Mouse (Mus musculus): ENCODE results near the gene Fndc3b. TPM values are rescaled to one million over a fixed set of nuclear protein-coding genes. Genes with fewer than 3 reads are reported as not detected.

The Fndc3b gene
- polyA plus RNA-seq, 1 experiment = 130 TPM

GRCm38 (mm10) chr3:27605081-27605480 lies 106.0 kb downstream of the Fndc3b start:
- Histone ChIP-seq H3K4me1 (ENCODE audit: control insufficient read depth, insufficient read depth, low read length) (peaks cover 36% of the 10 kb centered on the region), H3K4me3 (ENCODE audit: insufficient read depth, low read length) (no peak overlapping the region), H3K27ac (ENCODE audit: insufficient read depth, low read length) (0 out of 2 replicates have a peak overlapping the region, but pooled peaks have one; percentile 19)
- TF ChIP-seq POLR2A (IDR thresholded peaks at IDR 0.05; ENCODE audit: low read depth, low read length) (no peak), CTCF (IDR thresholded peaks at IDR 0.05; ENCODE audit: borderline replicate concordance, insufficient read depth, low read length) (no peak)

GRCm38 (mm10) chr3:27604629-27605028 lies 106.5 kb downstream of the Fndc3b start:
- TF ChIP-seq POLR2A (IDR thresholded peaks at IDR 0.05; ENCODE audit: low read depth, low read length) = no peak
- TF ChIP-seq CTCF (IDR thresholded peaks at IDR 0.05; ENCODE audit: borderline replicate concordance, insufficient read depth, low read length) = no peak
- Histone ChIP-seq H3K27ac (ENCODE audit: insufficient read depth, low read length) (0 out of 2 replicates have a peak overlapping the region, but pooled peaks have one; percentile 19), H3K4me1 (ENCODE audit: control insufficient read depth, insufficient read depth, low read length) (peaks cover 39% of the 10 kb centered on the region), H3K4me3 (ENCODE audit: insufficient read depth, low read length) (no peak overlapping the region)

- H3K4me3 ChIP-seq (ENCODE audit: insufficient read depth, low read length) = no peak overlapping the region
- peaks cover 39% of the 10 kb centered on the region for H3K4me1 ChIP-seq (ENCODE audit: control insufficient read depth, insufficient read depth, low read length)
- TF ChIP-seq CTCF (IDR thresholded peaks at IDR 0.05; ENCODE audit: borderline replicate concordance, insufficient read depth, low read length) (no peak), POLR2A (IDR thresholded peaks at IDR 0.05; ENCODE audit: low read depth, low read length) (no peak)
- no peak overlapping the region for H3K27ac ChIP-seq (ENCODE audit: insufficient read depth, low read length)
These were observed 107.0 kb downstream of the Fndc3b start for GRCm38 (mm10) chr3:27603905-27604620.

- H3K4me3 ChIP-seq (ENCODE audit: insufficient read depth, low read length) = no peak overlapping the region
- peaks cover 21% of the 10 kb centered on the region for H3K4me1 ChIP-seq (ENCODE audit: control insufficient read depth, insufficient read depth, low read length)
- 0 out of 2 replicates have a peak overlapping the region, but pooled peaks have one; percentile 3 for H3K27ac ChIP-seq (ENCODE audit: insufficient read depth, low read length)
- TF ChIP-seq POLR2A (IDR thresholded peaks at IDR 0.05; ENCODE audit: low read depth, low read length) = no peak
- TF ChIP-seq CTCF (IDR thresholded peaks at IDR 0.05; ENCODE audit: borderline replicate concordance, insufficient read depth, low read length) = no peak
These were observed 110.5 kb downstream of the Fndc3b start for GRCm38 (mm10) chr3:27600645-27601044.

- no peak overlapping the region for H3K27ac ChIP-seq (ENCODE audit: insufficient read depth, low read length)
- no peak overlapping the region for H3K4me3 ChIP-seq (ENCODE audit: insufficient read depth, low read length)
- TF ChIP-seq POLR2A (IDR thresholded peaks at IDR 0.05; ENCODE audit: low read depth, low read length) (no peak), CTCF (IDR thresholded peaks at IDR 0.05; ENCODE audit: borderline replicate concordance, insufficient read depth, low read length) (no peak)
- peaks cover 17% of the 10 kb centered on the region for H3K4me1 ChIP-seq (ENCODE audit: control insufficient read depth, insufficient read depth, low read length)
These were observed 110.9 kb downstream of the Fndc3b start for GRCm38 (mm10) chr3:27600197-27600596.

- TF ChIP-seq CTCF (IDR thresholded peaks at IDR 0.05; ENCODE audit: borderline replicate concordance, insufficient read depth, low read length) = no peak
- no peak for TF ChIP-seq POLR2A (IDR thresholded peaks at IDR 0.05; ENCODE audit: low read depth, low read length)
- Histone ChIP-seq H3K4me3 (ENCODE audit: insufficient read depth, low read length) (no peak overlapping the region), H3K27ac (ENCODE audit: insufficient read depth, low read length) (no peak overlapping the region), H3K4me1 (ENCODE audit: control insufficient read depth, insufficient read depth, low read length) (peaks cover 12% of the 10 kb centered on the region)
These were observed 112.4 kb downstream of the Fndc3b start for GRCm38 (mm10) chr3:27598437-27599382.

GRCm38 (mm10) chr3:27593485-27594138 lies 117.5 kb downstream of the Fndc3b start:
- Histone ChIP-seq H3K4me3 (ENCODE audit: insufficient read depth, low read length) (no peak overlapping the region), H3K27ac (ENCODE audit: insufficient read depth, low read length) (no peak overlapping the region), H3K4me1 (ENCODE audit: control insufficient read depth, insufficient read depth, low read length) (peaks cover 10% of the 10 kb centered on the region)
- TF ChIP-seq POLR2A (IDR thresholded peaks at IDR 0.05; ENCODE audit: low read depth, low read length) = no peak
- TF ChIP-seq CTCF (IDR thresholded peaks at IDR 0.05; ENCODE audit: borderline replicate concordance, insufficient read depth, low read length) = no peak

GRCm38 (mm10) chr3:27592728-27593484 lies 118.2 kb downstream of the Fndc3b start:
- H3K4me3 ChIP-seq (ENCODE audit: insufficient read depth, low read length) = no peak overlapping the region
- H3K27ac ChIP-seq (ENCODE audit: insufficient read depth, low read length) = no peak overlapping the region
- TF ChIP-seq POLR2A (IDR thresholded peaks at IDR 0.05; ENCODE audit: low read depth, low read length) = no peak
- TF ChIP-seq CTCF (IDR thresholded peaks at IDR 0.05; ENCODE audit: borderline replicate concordance, insufficient read depth, low read length) = no peak
- H3K4me1 ChIP-seq (ENCODE audit: control insufficient read depth, insufficient read depth, low read length) = peaks cover 14% of the 10 kb centered on the region

- Histone ChIP-seq H3K4me1 (ENCODE audit: control insufficient read depth, insufficient read depth, low read length) (peaks cover 18% of the 10 kb centered on the region), H3K27ac (ENCODE audit: insufficient read depth, low read length) (no peak overlapping the region), H3K4me3 (ENCODE audit: insufficient read depth, low read length) (no peak overlapping the region)
- no peak for TF ChIP-seq CTCF (IDR thresholded peaks at IDR 0.05; ENCODE audit: borderline replicate concordance, insufficient read depth, low read length)
- no peak for TF ChIP-seq POLR2A (IDR thresholded peaks at IDR 0.05; ENCODE audit: low read depth, low read length)
These were observed 120.3 kb downstream of the Fndc3b start for GRCm38 (mm10) chr3:27590823-27591222.

Measured in embryonic fibroblast, embryonic 13.5 days (primary cell).